Mouse (Mus musculus): ENCODE results near the gene Srpk1. TPM values are rescaled to one million over a fixed set of nuclear protein-coding genes. Genes with fewer than 3 reads are reported as not detected.

Srpk1 gene
- polyA plus RNA-seq, 1 experiment from 2014 or later, result 97.5 TPM

- no peak overlapping the region for H3K9ac ChIP-seq
- 89% methylated on average over 1 of the region's 1 CpGs for WGBS
- ATAC-seq, result no peak
- H3K4me2 ChIP-seq (replicated peaks), result no peak overlapping the region
- H3K4me3 ChIP-seq (replicated peaks), result no peak overlapping the region
- no peak overlapping the region for H3K27ac ChIP-seq
- H3K27me3 ChIP-seq (replicated peaks), result no peaks in the 10 kb centered on the region
- H3K9me3 ChIP-seq, result no peaks in the 10 kb centered on the region
- H3K36me3 ChIP-seq, result no peaks in the 10 kb centered on the region
- no peaks in the 10 kb centered on the region for H3K4me1 ChIP-seq (replicated peaks)
These were observed 75.6 kb downstream of the Srpk1 start for GRCm38 (mm10) chr17:28546925-28547324.

GRCm38 (mm10) chr17:28537881-28538280 lies 84.6 kb downstream of the Srpk1 start:
- Histone ChIP-seq H3K27me3 (replicated peaks) (no peaks in the 10 kb centered on the region), H3K9ac (no peak overlapping the region), H3K36me3 (no peaks in the 10 kb centered on the region), H3K4me1 (replicated peaks) (no peaks in the 10 kb centered on the region), H3K4me3 (replicated peaks) (no peak overlapping the region), H3K4me2 (replicated peaks) (no peak overlapping the region), H3K9me3 (no peaks in the 10 kb centered on the region), H3K27ac (no peak overlapping the region)
- 50% methylated on average over 12 of the region's 12 CpGs for WGBS
- no peak for ATAC-seq

Other genes starting within 250 kb of the Srpk1 start
- gene Fkbp5, start 105.2 kb downstream of the Srpk1 start, polyA plus RNA-seq (2015; fragmentation: Nextera tagmentation; extraction: Ambion mirVana), result 25.9 and 26.6 TPM in 2 replicates
- gene Armc12, start 91.9 kb downstream of the Srpk1 start, polyA plus RNA-seq (2015; fragmentation: Nextera tagmentation; extraction: Ambion mirVana), result not detected in 2 replicates
- gene Clpsl2, start 73.3 kb downstream of the Srpk1 start, polyA plus RNA-seq (2015; fragmentation: Nextera tagmentation; extraction: Ambion mirVana), result not detected in 2 replicates
- gene Clps, start 61.9 kb downstream of the Srpk1 start, polyA plus RNA-seq (2015; fragmentation: Nextera tagmentation; extraction: Ambion mirVana), result 958 and 2,971 TPM in 2 replicates
- 1.3 and 1.8 TPM in 2 replicates for gene Lhfpl5, start 47.1 kb downstream of the Srpk1 start, polyA plus RNA-seq (2015; fragmentation: Nextera tagmentation; extraction: Ambion mirVana)
- gene Slc26a8, start 67.5 kb upstream of the Srpk1 start, polyA plus RNA-seq (2015; fragmentation: Nextera tagmentation; extraction: Ambion mirVana), result 0.11 and 0.20 TPM in 2 replicates
- gene Mapk14, start 68.6 kb upstream of the Srpk1 start, polyA plus RNA-seq (2015; fragmentation: Nextera tagmentation; extraction: Ambion mirVana), result 42.4 and 45.5 TPM in 2 replicates
- gene AC170998.1, start 103.4 kb upstream of the Srpk1 start, polyA plus RNA-seq (2015; fragmentation: Nextera tagmentation; extraction: Ambion mirVana), result 2.1 and 2.4 TPM in 2 replicates
- 214 and 219 TPM in 2 replicates for gene Mapk13, start 146.6 kb upstream of the Srpk1 start, polyA plus RNA-seq (2015; fragmentation: Nextera tagmentation; extraction: Ambion mirVana)
- gene Brpf3, start 178.4 kb upstream of the Srpk1 start, polyA plus RNA-seq (2015; fragmentation: Nextera tagmentation; extraction: Ambion mirVana), result 13.1 and 18.1 TPM in 2 replicates
- 0.95 and 1.2 TPM in 2 replicates for gene Pnpla1, start 235.7 kb upstream of the Srpk1 start, polyA plus RNA-seq (2015; fragmentation: Nextera tagmentation; extraction: Ambion mirVana)